Mouse (Mus musculus) ES-E14 (cell line): ENCODE results near the gene Pcyt1a. TPM values are rescaled to one million over a fixed set of nuclear protein-coding genes. Genes with fewer than 3 reads are reported as not detected.

Experiments used
- DNase-seq: peaks from one replicate; pipeline ENCODE4 v3.0.0-alpha.2; 2013; ENCODE audit warnings: low read depth, low spot score
- H3K27ac ChIP-seq: 2 replicates; pipeline ENCODE4 v1.5.1; 2012; ENCODE audit warnings: low read depth, mild to moderate bottlenecking, low read length, moderate library complexity, mixed read lengths; ENCODE audit not compliant: poor library complexity, insufficient read depth, severe bottlenecking
- H3K36me3 ChIP-seq: 2 replicates; pipeline ENCODE4 v1.6.1; 2012; ENCODE audit warnings: mild to moderate bottlenecking, low read length, moderate library complexity, mixed read lengths; ENCODE audit not compliant: control insufficient read depth, poor library complexity, insufficient read depth, severe bottlenecking
- H3K4me1 ChIP-seq, 2 experiments: fragments of 150-350 bp in 1 of 2; sonication (generic) in 1 of 2; 2 replicates each; pipeline ENCODE4 v1.6.1; 2012; ENCODE audit warnings: low read length in 2 of 2, mild to moderate bottlenecking in 1 of 2, mixed read lengths in 1 of 2; ENCODE audit not compliant: control insufficient read depth in 2 of 2, insufficient read depth in 2 of 2, poor library complexity in 1 of 2
- H3K4me3 ChIP-seq, 2 experiments: fragments of 150-350 bp in 1 of 2; sonication (generic) in 1 of 2; 2 replicates each; pipeline ENCODE4 v1.5.1; 2012; ENCODE audit warnings: low read length in 2 of 2, low read depth in 1 of 2, mild to moderate bottlenecking in 1 of 2, mixed read lengths in 1 of 2; ENCODE audit not compliant: insufficient read depth in 1 of 2, poor library complexity in 1 of 2, severe bottlenecking in 1 of 2
- H3K9ac ChIP-seq: 2 replicates; pipeline ENCODE4 v1.6.1; 2012; ENCODE audit warnings: low read depth, mild to moderate bottlenecking, low read length, mixed read lengths; ENCODE audit not compliant: poor library complexity, insufficient read depth, severe bottlenecking
- H3K9me3 ChIP-seq: fragments of 150-350 bp; sonication (generic); 2 replicates; pipeline ENCODE4 v1.6.1; 2012; ENCODE audit warnings: low read depth, mild to moderate bottlenecking, low read length; ENCODE audit not compliant: control insufficient read depth, insufficient read depth
- CHD2 ChIP-seq: IDR thresholded peaks from 2 replicates; pipeline ENCODE4 v1.6.1; 2014; ENCODE audit warnings: mild to moderate bottlenecking, low read depth, low read length, inconsistent platforms
- HCFC1 ChIP-seq: IDR thresholded peaks from 2 replicates; pipeline ENCODE4 v1.6.1; 2012; ENCODE audit warnings: low read length, inconsistent platforms, borderline replicate concordance; ENCODE audit not compliant: insufficient read depth
- MAFK ChIP-seq: IDR thresholded peaks from 2 replicates; pipeline ENCODE4 v1.6.1; 2014; ENCODE audit warnings: mild to moderate bottlenecking, low read depth, low read length, inconsistent platforms; ENCODE audit not compliant: insufficient read depth
- ZC3H11A ChIP-seq: IDR thresholded peaks from 2 replicates; pipeline ENCODE4 v1.6.1; 2012; ENCODE audit warnings: low read depth, mild to moderate bottlenecking, inconsistent platforms, low read length, borderline replicate concordance
- ZNF384 ChIP-seq: IDR thresholded peaks from 2 replicates; pipeline ENCODE4 v1.6.1; 2012; ENCODE audit warnings: low read depth, low read length, inconsistent platforms
- in situ Hi-C, 2 experiments: fragments of 600-800 bp; cut with MboI; formaldehyde crosslinking; loops; one replicate each; pipeline ENCODE4 v1.15.1; 2025; ENCODE audit warnings: low sequenced_read_pairs in 2 of 2, inconsistent platforms in 1 of 2; ENCODE audit not compliant: unreplicated experiment in 2 of 2
- total RNA-seq: library from RNA; depleted of rRNA; stranded (reverse); fragments of 300-350 nt; gene quantifications from 2 replicates; pipeline ENCODE4 v1.2.3, GENCODE M21; 2012

Gene Pcyt1a
- total RNA-seq, 1 experiment: 18.2 TPM

GRCm38 (mm10) chr16:32419517-32420483 lies 10.9 kb upstream of the Pcyt1a start, which contains the start of gene Tctex1d2:
TSS of gene Tctex1d2 (plus strand) at chr16:32419702.
- peak within 1 kb of the TSS; percentile 59 for H3K27ac ChIP-seq
- no peaks in the 10 kb centered on the region for H3K36me3 ChIP-seq
- no peaks in the 10 kb centered on the region; a peak in 1 of 4 replicates for H3K4me1 ChIP-seq
- H3K9ac ChIP-seq: peak within 1 kb of the TSS; percentile 73
- 0 out of 2 replicates have a peak, but pooled peaks have one; percentile 14 for TF ChIP-seq HCFC1
- no peak for TF ChIP-seq MAFK
- no peak for TF ChIP-seq ZNF384
- no peak for TF ChIP-seq CHD2
- no peak for TF ChIP-seq ZC3H11A
- peak; percentile 93 for DNase-seq
- in situ Hi-C loops: no loop called here
- H3K9me3 ChIP-seq: no peaks in the 10 kb centered on the region
- H3K4me3 ChIP-seq: peak within 1 kb of the TSS; percentile 83

GRCm38 (mm10) chr16:32427506-32427905 lies 3.2 kb upstream of the Pcyt1a start:
- Histone ChIP-seq H3K9me3 (no peaks in the 10 kb centered on the region), H3K27ac (no peak overlapping the region), H3K36me3 (no peaks in the 10 kb centered on the region), H3K9ac (no peak overlapping the region), H3K4me1 (no peaks in the 10 kb centered on the region), H3K4me3 (no peak overlapping the region)
- in situ Hi-C loops: no loop called here
- no peak for TF ChIP-seq ZNF384
- no peak for DNase-seq

- TF ChIP-seq HCFC1: no peak
- no peak for TF ChIP-seq MAFK
- no peak for TF ChIP-seq ZC3H11A
- no peak for TF ChIP-seq ZNF384
- TF ChIP-seq CHD2: no peak
- Histone ChIP-seq H3K4me1 (no peaks in the 10 kb centered on the region), H3K4me3 (peak overlapping the region; percentile 83 to 87), H3K9me3 (no peaks in the 10 kb centered on the region), H3K36me3 (no peaks in the 10 kb centered on the region), H3K27ac (no peak overlapping the region), H3K9ac (peak overlapping the region; percentile 82)
- DNase-seq: peak; percentile 6
- in situ Hi-C loops: no loop called here
These were observed 398 bp downstream of the Pcyt1a start for GRCm38 (mm10) chr16:32431047-32431591.

DNA sequence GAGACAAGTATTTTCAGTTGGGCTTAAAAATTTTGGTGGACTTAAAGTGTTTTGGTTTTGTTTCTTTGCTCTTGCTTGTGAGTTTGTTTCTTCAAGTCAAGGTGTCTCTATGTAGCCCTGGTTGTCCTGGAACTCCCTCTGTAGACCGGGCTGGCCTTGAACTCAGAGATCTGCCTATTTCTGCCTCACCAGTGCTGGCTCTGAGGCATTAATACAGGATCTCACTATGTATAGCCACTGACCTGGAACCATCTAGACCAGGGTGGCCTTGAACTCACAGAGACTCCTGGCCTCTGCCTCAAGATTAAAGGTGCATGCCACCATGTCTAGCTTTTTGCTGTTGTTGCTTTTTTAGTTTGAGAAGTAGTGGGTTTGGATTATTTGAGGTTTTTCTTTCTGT lies 1.2 kb downstream of the Pcyt1a start:
- no peak for TF ChIP-seq CHD2
- TF ChIP-seq MAFK: no peak
- no peak for TF ChIP-seq HCFC1
- no peak for TF ChIP-seq ZNF384
- no peak for TF ChIP-seq ZC3H11A
- no peak overlapping the region for H3K27ac ChIP-seq

More for the DNA sequence above, 1.2 kb downstream of the Pcyt1a start:
- no peaks in the 10 kb centered on the region for H3K4me1 ChIP-seq
- no peaks in the 10 kb centered on the region for H3K36me3 ChIP-seq
- in situ Hi-C loops: no loop called here
- DNase-seq: no peak
- no peak overlapping the region for H3K9ac ChIP-seq
- peak overlapping the region in 1 of 2 experiments; percentile 87; a peak in 1 of 4 replicates for H3K4me3 ChIP-seq
- H3K9me3 ChIP-seq: no peaks in the 10 kb centered on the region
